Mouse (Mus musculus) neural tube, embryonic 12.5 days (tissue): ENCODE results near the gene Igsf3. TPM values are rescaled to one million over a fixed set of nuclear protein-coding genes. Genes with fewer than 3 reads are reported as not detected.

Experiments
- ATAC-seq: fragments of 200-750 bp; cut with Nextera tagmentation; 2 replicates; pipeline ENCODE4 v1.8.0; 2017; ENCODE audit warnings: low read depth, mild to moderate bottlenecking, moderate TSS enrichment, moderate library complexity; ENCODE audit not compliant: low FRiP score
- H3K27ac ChIP-seq: fragments of 300-500 bp; sonication (generic); 2 replicates; pipeline ENCODE4 v1.5.1; 2016
- H3K27me3 ChIP-seq: fragments of 300-500 bp; sonication (generic); replicated peaks from 2 replicates; pipeline ENCODE4 v1.6.1; 2016; ENCODE audit warnings: mild to moderate bottlenecking
- H3K36me3 ChIP-seq: fragments of 300-500 bp; sonication (generic); 2 replicates; pipeline ENCODE4 v1.6.1; 2016; ENCODE audit warnings: mild to moderate bottlenecking
- H3K4me1 ChIP-seq: fragments of 300-500 bp; sonication (generic); 2 replicates; pipeline ENCODE4 v1.6.1; 2016
- H3K4me2 ChIP-seq: fragments of 300-500 bp; sonication (generic); replicated peaks from 2 replicates; pipeline ENCODE4 v1.6.1; 2016; ENCODE audit warnings: mild to moderate bottlenecking
- H3K4me3 ChIP-seq: fragments of 300-500 bp; sonication (generic); 2 replicates; pipeline ENCODE4 v1.5.1; 2016
- H3K9ac ChIP-seq: fragments of 300-500 bp; sonication (generic); 2 replicates; pipeline ENCODE4 v1.6.1; 2016; ENCODE audit warnings: mild to moderate bottlenecking
- H3K9me3 ChIP-seq: fragments of 300-500 bp; sonication (generic); 2 replicates; pipeline ENCODE4 v1.6.1; 2016; ENCODE audit warnings: mild to moderate bottlenecking
- WGBS: fragments of 180-500 bp; shearing (Covaris S2); methylation state at CpG from one replicate; pipeline ENCODE4 v1.1.7; 2016; 5-methylcytosine and 5-hydroxymethylcytosine counted together
- polyA plus RNA-seq: library from polyadenylated mRNA; unstranded; fragments of >200 nt; fragmentation: Nextera tagmentation; extraction: Ambion mirVana; gene quantifications from 2 replicates; pipeline ENCODE4 v1.2.1, GENCODE M21; 2016

Igsf3 gene
- polyA plus RNA-seq, 1 experiment from 2014 or later = 49.8 TPM

GRCm38 (mm10) chr3:101500393-101501051 lies 123.6 kb downstream of the Igsf3 start:
- ATAC-seq = no peak
- Histone ChIP-seq H3K9ac (no peak overlapping the region), H3K4me1 (no peaks in the 10 kb centered on the region), H3K4me3 (no peak overlapping the region), H3K9me3 (no peaks in the 10 kb centered on the region), H3K27ac (no peak overlapping the region), H3K36me3 (no peaks in the 10 kb centered on the region), H3K27me3 (no peaks in the 10 kb centered on the region), H3K4me2 (no peak overlapping the region)
- 77% methylated on average over 11 of the region's 11 CpGs for WGBS

- H3K9me3 ChIP-seq = no peaks in the 10 kb centered on the region
- H3K27ac ChIP-seq = no peak overlapping the region
- peaks cover 9% of the 10 kb centered on the region for H3K4me1 ChIP-seq
- H3K9ac ChIP-seq = no peak overlapping the region
- no peak overlapping the region for H3K4me2 ChIP-seq
- no peaks in the 10 kb centered on the region for H3K27me3 ChIP-seq
- WGBS = 80% methylated on average over 4 of the region's 4 CpGs
- ATAC-seq = no peak
- no peak overlapping the region for H3K4me3 ChIP-seq
- no peaks in the 10 kb centered on the region for H3K36me3 ChIP-seq
Observed at GRCm38 (mm10) chr3:101501611-101502010, 124.7 kb downstream of the Igsf3 start.

GRCm38 (mm10) chr3:101502086-101502760 lies 125.3 kb downstream of the Igsf3 start:
- ATAC-seq = no peak
- Histone ChIP-seq H3K27me3 (no peaks in the 10 kb centered on the region), H3K4me2 (no peak overlapping the region), H3K9ac (no peak overlapping the region), H3K36me3 (no peaks in the 10 kb centered on the region), H3K9me3 (no peaks in the 10 kb centered on the region), H3K4me1 (peaks cover 9% of the 10 kb centered on the region), H3K27ac (no peak overlapping the region), H3K4me3 (no peak overlapping the region)
- WGBS = 54% methylated on average over 14 of the region's 14 CpGs

GRCm38 (mm10) chr3:101506179-101506578 lies 129.3 kb downstream of the Igsf3 start:
- H3K27me3 ChIP-seq = no peaks in the 10 kb centered on the region
- H3K4me3 ChIP-seq = no peak overlapping the region
- no peak overlapping the region for H3K27ac ChIP-seq
- peaks cover 9% of the 10 kb centered on the region for H3K4me1 ChIP-seq
- no peak overlapping the region for H3K9ac ChIP-seq
- ATAC-seq = peak; percentile 87
- WGBS = 26% methylated on average over 5 of the region's 5 CpGs
- no peak overlapping the region for H3K4me2 ChIP-seq
- H3K9me3 ChIP-seq = no peaks in the 10 kb centered on the region
- H3K36me3 ChIP-seq = no peaks in the 10 kb centered on the region

GRCm38 (mm10) chr3:101506970-101507702 lies 130.3 kb downstream of the Igsf3 start:
- Histone ChIP-seq H3K4me1 (peaks cover 9% of the 10 kb centered on the region), H3K27ac (no peak overlapping the region), H3K36me3 (no peaks in the 10 kb centered on the region), H3K9me3 (no peaks in the 10 kb centered on the region), H3K4me2 (no peak overlapping the region), H3K9ac (no peak overlapping the region), H3K4me3 (no peak overlapping the region), H3K27me3 (no peaks in the 10 kb centered on the region)
- WGBS = 80% methylated on average over 13 of the region's 14 CpGs
- no peak for ATAC-seq

GRCm38 (mm10) chr3:101507766-101508165 lies 130.9 kb downstream of the Igsf3 start:
- Histone ChIP-seq H3K4me3 (no peak overlapping the region), H3K27ac (no peak overlapping the region), H3K4me2 (no peak overlapping the region), H3K9ac (no peak overlapping the region), H3K27me3 (no peaks in the 10 kb centered on the region), H3K36me3 (no peaks in the 10 kb centered on the region), H3K9me3 (no peaks in the 10 kb centered on the region), H3K4me1 (peaks cover 9% of the 10 kb centered on the region)
- 75% methylated on average over 3 of the region's 3 CpGs for WGBS
- no peak for ATAC-seq

GRCm38 (mm10) chr3:101509707-101510544 lies 133.0 kb downstream of the Igsf3 start:
- 87% methylated on average over 10 of the region's 10 CpGs for WGBS
- Histone ChIP-seq H3K9me3 (no peaks in the 10 kb centered on the region), H3K4me2 (no peak overlapping the region), H3K27me3 (no peaks in the 10 kb centered on the region), H3K4me1 (peaks cover 17% of the 10 kb centered on the region), H3K27ac (no peak overlapping the region), H3K9ac (no peak overlapping the region), H3K36me3 (no peaks in the 10 kb centered on the region), H3K4me3 (no peak overlapping the region)
- ATAC-seq = no peak

- Histone ChIP-seq H3K4me3 (no peak overlapping the region), H3K9ac (no peak overlapping the region), H3K27ac (no peak overlapping the region), H3K36me3 (no peaks in the 10 kb centered on the region), H3K4me1 (peaks cover 16% of the 10 kb centered on the region), H3K4me2 (no peak overlapping the region), H3K27me3 (no peaks in the 10 kb centered on the region), H3K9me3 (no peaks in the 10 kb centered on the region)
- 92% methylated on average over 5 of the region's 5 CpGs for WGBS
- ATAC-seq = no peak
Observed at GRCm38 (mm10) chr3:101510632-101511031, 133.7 kb downstream of the Igsf3 start.

Other genes with a start within 250 kb of the Igsf3 start
- gene Cd2, start 89.1 kb upstream of the Igsf3 start, polyA plus RNA-seq = not detected in 2 replicates
- gene Atp1a1, start 227.6 kb downstream of the Igsf3 start, polyA plus RNA-seq = 61.1 and 68.3 TPM in 2 replicates